Mouse (Mus musculus): ENCODE measurements at regions not wholly inside any gene's neighbourhood (a gene's known extent, or its start where the extent isn't known, plus 50 kb on each side); places are given as distances from the start of the nearest gene placed in this dataset.

DNA sequence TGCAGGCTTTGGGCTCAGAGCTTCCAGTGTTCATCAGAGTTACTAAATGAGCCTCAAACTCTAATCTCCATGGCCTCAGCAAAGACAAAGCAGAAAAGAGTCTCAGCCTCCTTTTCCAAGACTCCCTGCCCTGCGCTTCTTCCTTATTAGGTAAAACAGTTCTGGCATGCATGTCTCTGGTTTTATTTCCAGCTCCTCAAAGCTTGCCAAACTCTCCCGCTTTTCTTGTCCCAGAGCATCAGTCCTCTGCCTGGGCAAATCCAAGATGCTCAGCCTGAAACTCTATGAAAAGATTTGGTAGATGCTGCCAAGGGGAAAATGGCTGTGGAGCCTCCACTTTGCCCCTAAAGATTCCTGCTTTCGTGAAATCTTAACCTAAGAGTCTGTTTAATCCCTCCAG lies 251.6 kb downstream of the Rnf144a start:
- no peaks in the 10 kb centered on the region for H3K27me3 ChIP-seq (ENCODE audit: control insufficient read depth, insufficient read depth, low read length)
- no peak overlapping the region for H3K27ac ChIP-seq (ENCODE audit: insufficient read depth, low read length)
- H3K4me3 ChIP-seq (replicated peaks; ENCODE audit: insufficient read depth, low read depth, low read length): no peak overlapping the region
- peak in 1 of 2 experiments; percentile 42 for DNase-seq
- WGBS: 41% methylated on average over 3 of the region's 3 CpGs
- TF ChIP-seq CTCF (IDR thresholded peaks at IDR 0.05; ENCODE audit: borderline replicate concordance, insufficient read depth, low read depth, low read length): no peak
- TF ChIP-seq POLR2A (IDR thresholded peaks at IDR 0.05; ENCODE audit: borderline replicate concordance, insufficient read depth, low read length): no peak
- 0 out of 2 replicates have a peak, but pooled peaks cover 2% of the 10 kb centered on the region for H3K4me1 ChIP-seq (ENCODE audit: control insufficient read depth, insufficient read depth, low read length)

- no peak overlapping the region for H3K4me3 ChIP-seq (replicated peaks; ENCODE audit: insufficient read depth, low read depth, low read length)
These were observed 254.0 kb downstream of the Rnf144a start for GRCm38 (mm10) chr12:26160861-26161615.

DNA sequence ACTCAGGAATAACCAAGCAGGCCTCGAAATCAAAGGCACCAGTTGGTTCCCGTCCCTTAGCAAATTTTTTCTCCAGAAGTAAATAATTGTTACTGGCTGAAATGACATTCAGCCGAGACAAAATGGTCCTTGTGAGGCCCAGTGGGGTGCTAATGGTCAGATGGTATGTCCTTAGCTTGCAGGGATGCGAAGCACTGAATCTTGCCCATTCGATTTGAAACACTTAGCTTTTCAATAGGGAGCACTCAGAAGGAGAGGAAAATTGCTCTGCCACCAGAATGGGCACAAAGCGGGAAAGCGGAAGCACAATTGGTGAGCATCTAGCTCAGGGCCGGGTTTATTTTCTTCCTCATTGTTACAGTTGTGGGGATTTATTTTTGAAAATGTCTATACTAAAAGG lies 262.1 kb downstream of the Rnf144a start:
- Histone ChIP-seq H3K27ac (ENCODE audit: insufficient read depth, low read length) (no peak overlapping the region), H3K4me1 (ENCODE audit: control insufficient read depth, insufficient read depth, low read length) (no peaks in the 10 kb centered on the region), H3K4me3 (replicated peaks; ENCODE audit: insufficient read depth, low read depth, low read length) (no peak overlapping the region), H3K27me3 (ENCODE audit: control insufficient read depth, insufficient read depth, low read length) (no peaks in the 10 kb centered on the region)
- WGBS: 62% methylated on average over 8 of the region's 8 CpGs
- TF ChIP-seq CTCF (IDR thresholded peaks at IDR 0.05; ENCODE audit: borderline replicate concordance, insufficient read depth, low read depth, low read length): no peak
- TF ChIP-seq POLR2A (IDR thresholded peaks at IDR 0.05; ENCODE audit: borderline replicate concordance, insufficient read depth, low read length): no peak
- no peak for DNase-seq

More at GRCm38 (mm10) chr12:26160861-26161615, 254.0 kb downstream of the Rnf144a start:
- DNase-seq: no peak
- 98% methylated on average over 11 of the region's 11 CpGs for WGBS
- Histone ChIP-seq H3K4me1 (ENCODE audit: control insufficient read depth, insufficient read depth, low read length) (0 out of 2 replicates have a peak, but pooled peaks cover 2% of the 10 kb centered on the region), H3K27me3 (ENCODE audit: control insufficient read depth, insufficient read depth, low read length) (no peaks in the 10 kb centered on the region), H3K27ac (ENCODE audit: insufficient read depth, low read length) (no peak overlapping the region)
- TF ChIP-seq CTCF (IDR thresholded peaks at IDR 0.05; ENCODE audit: borderline replicate concordance, insufficient read depth, low read depth, low read length): no peak
- TF ChIP-seq POLR2A (IDR thresholded peaks at IDR 0.05; ENCODE audit: borderline replicate concordance, insufficient read depth, low read length): no peak

- H3K27ac ChIP-seq (ENCODE audit: insufficient read depth, low read length): no peak overlapping the region
- H3K4me3 ChIP-seq (replicated peaks; ENCODE audit: insufficient read depth, low read depth, low read length): no peak overlapping the region
- DNase-seq: no peak
- H3K4me1 ChIP-seq (ENCODE audit: control insufficient read depth, insufficient read depth, low read length): peaks cover 6% of the 10 kb centered on the region
- 81% methylated on average over 3 of the region's 3 CpGs for WGBS
- no peaks in the 10 kb centered on the region for H3K27me3 ChIP-seq (ENCODE audit: control insufficient read depth, insufficient read depth, low read length)
- TF ChIP-seq CTCF (IDR thresholded peaks at IDR 0.05; ENCODE audit: borderline replicate concordance, insufficient read depth, low read depth, low read length): no peak
- no peak for TF ChIP-seq POLR2A (IDR thresholded peaks at IDR 0.05; ENCODE audit: borderline replicate concordance, insufficient read depth, low read length)
These were observed 268.7 kb downstream of the Rnf144a start for GRCm38 (mm10) chr12:26146336-26146735.

DNA sequence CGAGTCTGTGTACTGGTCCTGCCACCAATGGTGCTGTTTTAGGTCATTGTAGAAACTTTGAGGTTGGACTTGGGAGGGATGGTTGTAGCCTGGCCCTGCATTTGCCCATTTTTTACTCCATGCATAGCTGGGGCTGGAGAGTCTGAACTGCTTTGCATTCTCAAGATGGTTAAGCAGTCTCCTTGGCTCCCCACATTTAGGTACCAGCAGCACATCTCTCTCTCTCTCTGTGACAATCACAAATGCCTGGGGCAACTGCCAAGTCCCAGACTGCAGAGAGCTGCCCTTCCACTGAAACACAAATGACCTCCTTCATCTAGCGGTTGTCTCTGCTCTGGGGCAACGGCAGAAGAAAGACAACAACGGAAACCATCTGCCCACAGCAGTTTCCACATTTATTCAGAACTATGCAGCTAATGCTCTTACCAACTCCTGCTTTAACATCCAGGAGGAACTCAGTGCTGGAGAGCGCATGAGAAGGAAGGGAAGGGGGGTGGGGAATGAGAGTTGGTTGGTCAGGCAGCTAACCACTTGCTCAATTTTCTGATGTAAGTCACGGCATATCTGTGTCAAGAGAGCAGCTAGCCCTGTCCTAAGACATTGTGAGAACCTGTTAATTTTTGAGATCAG lies 269.9 kb downstream of the Rnf144a start:
- no peak for TF ChIP-seq POLR2A (IDR thresholded peaks at IDR 0.05; ENCODE audit: borderline replicate concordance, insufficient read depth, low read length)
- TF ChIP-seq CTCF (IDR thresholded peaks at IDR 0.05; ENCODE audit: borderline replicate concordance, insufficient read depth, low read depth, low read length): no peak
- WGBS: 43% methylated on average over 6 of the region's 6 CpGs

DNA sequence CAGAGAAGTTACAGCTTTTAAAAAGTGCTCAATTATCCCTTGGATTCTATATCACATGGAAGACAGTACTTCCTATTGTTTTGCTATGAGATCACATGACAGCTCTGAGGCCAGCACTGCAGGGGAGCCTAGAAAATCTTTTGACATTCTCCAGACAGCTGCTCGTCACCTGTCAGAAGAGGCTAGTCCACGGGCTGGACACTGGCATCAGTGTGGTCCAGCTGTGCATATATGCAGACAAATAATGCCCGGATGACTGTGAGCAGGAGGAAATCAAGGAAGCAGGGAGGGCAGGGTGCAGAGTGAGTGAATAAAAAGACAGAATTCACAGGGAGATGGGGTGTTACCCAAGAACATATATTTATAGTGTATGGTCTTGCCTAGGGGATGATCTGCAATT lies 270.4 kb downstream of the Rnf144a start:
- TF ChIP-seq POLR2A (IDR thresholded peaks at IDR 0.05; ENCODE audit: borderline replicate concordance, insufficient read depth, low read length): no peak
- no peak for TF ChIP-seq CTCF (IDR thresholded peaks at IDR 0.05; ENCODE audit: borderline replicate concordance, insufficient read depth, low read depth, low read length)
- H3K27me3 ChIP-seq (ENCODE audit: control insufficient read depth, insufficient read depth, low read length): no peaks in the 10 kb centered on the region
- WGBS: 76% methylated on average over 3 of the region's 3 CpGs
- peaks cover 6% of the 10 kb centered on the region for H3K4me1 ChIP-seq (ENCODE audit: control insufficient read depth, insufficient read depth, low read length)
- H3K4me3 ChIP-seq (replicated peaks; ENCODE audit: insufficient read depth, low read depth, low read length): no peak overlapping the region
- no peak overlapping the region for H3K27ac ChIP-seq (ENCODE audit: insufficient read depth, low read length)
- no peak for DNase-seq

More for the DNA sequence above, 269.9 kb downstream of the Rnf144a start:
- Histone ChIP-seq H3K4me1 (ENCODE audit: control insufficient read depth, insufficient read depth, low read length) (peaks cover 6% of the 10 kb centered on the region), H3K4me3 (replicated peaks; ENCODE audit: insufficient read depth, low read depth, low read length) (no peak overlapping the region), H3K27me3 (ENCODE audit: control insufficient read depth, insufficient read depth, low read length) (no peaks in the 10 kb centered on the region), H3K27ac (ENCODE audit: insufficient read depth, low read length) (no peak overlapping the region)
- peak; percentile 32 to 40 for DNase-seq

DNA sequence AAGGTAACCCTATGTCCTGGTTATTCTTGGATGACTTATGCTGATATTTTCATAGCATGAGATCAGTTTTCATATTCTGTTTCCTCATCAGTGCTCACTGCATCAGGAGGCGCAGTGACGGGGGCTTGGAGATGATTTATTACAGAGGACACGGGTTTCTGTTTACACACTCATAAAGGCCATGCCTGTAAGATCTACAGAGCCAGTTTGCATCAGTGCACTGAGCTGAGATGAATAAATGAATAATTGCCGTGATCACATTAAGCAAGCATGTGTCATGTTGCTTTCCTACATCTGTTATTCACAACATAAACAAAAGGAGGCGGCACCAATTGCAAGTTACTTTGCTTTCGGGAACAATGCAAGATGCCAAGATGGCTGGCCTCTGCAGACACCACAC lies 271.6 kb downstream of the Rnf144a start:
- H3K4me3 ChIP-seq (replicated peaks; ENCODE audit: insufficient read depth, low read depth, low read length): no peak overlapping the region
- TF ChIP-seq CTCF (IDR thresholded peaks at IDR 0.05; ENCODE audit: borderline replicate concordance, insufficient read depth, low read depth, low read length) (no peak), POLR2A (IDR thresholded peaks at IDR 0.05; ENCODE audit: borderline replicate concordance, insufficient read depth, low read length) (no peak)
- H3K27me3 ChIP-seq (ENCODE audit: control insufficient read depth, insufficient read depth, low read length): no peaks in the 10 kb centered on the region
- DNase-seq: no peak
- peaks cover 6% of the 10 kb centered on the region for H3K4me1 ChIP-seq (ENCODE audit: control insufficient read depth, insufficient read depth, low read length)
- no peak overlapping the region for H3K27ac ChIP-seq (ENCODE audit: insufficient read depth, low read length)
- WGBS: 88% methylated on average over 6 of the region's 6 CpGs

DNA sequence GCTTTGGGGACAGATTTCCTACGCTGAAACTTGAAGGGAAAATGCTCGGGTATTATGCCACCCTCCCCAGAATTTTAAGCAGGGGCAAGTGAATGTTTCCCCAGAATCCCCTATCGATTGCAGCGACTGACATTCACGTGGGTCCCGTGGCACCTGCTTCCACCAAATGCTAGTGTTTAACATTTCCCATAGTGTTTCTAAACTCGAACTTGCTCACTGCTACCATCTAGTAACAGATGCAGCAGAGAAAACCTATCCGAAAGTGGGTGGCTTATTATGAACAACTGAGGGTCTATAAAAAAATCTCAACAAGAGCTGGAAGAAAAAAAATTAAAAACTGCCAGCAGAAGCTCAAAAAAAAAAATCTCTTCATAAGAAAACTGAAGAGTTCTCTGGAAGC lies 284.2 kb downstream of the Rnf144a start:
- no peaks in the 10 kb centered on the region; the same call in 1 of the 2 replicates for H3K4me1 ChIP-seq (ENCODE audit: control insufficient read depth, insufficient read depth, low read length)
- no peak for DNase-seq
- 94% methylated on average over 8 of the region's 8 CpGs for WGBS
- no peak overlapping the region for H3K4me3 ChIP-seq (replicated peaks; ENCODE audit: insufficient read depth, low read depth, low read length)
- no peak overlapping the region for H3K27ac ChIP-seq (ENCODE audit: insufficient read depth, low read length)
- H3K27me3 ChIP-seq (ENCODE audit: control insufficient read depth, insufficient read depth, low read length): no peaks in the 10 kb centered on the region
- no peak for TF ChIP-seq CTCF (IDR thresholded peaks at IDR 0.05; ENCODE audit: borderline replicate concordance, insufficient read depth, low read depth, low read length)
- no peak for TF ChIP-seq POLR2A (IDR thresholded peaks at IDR 0.05; ENCODE audit: borderline replicate concordance, insufficient read depth, low read length)
